Mouse (Mus musculus): ENCODE data around the gene Suclg2. TPM values are rescaled to one million over a fixed set of nuclear protein-coding genes. Genes with fewer than 3 reads are reported as not detected.
"Not testable (repeated sequence)": the region's sequence is repeated elsewhere in the genome, so short reads cannot be mapped to it uniquely, and the experiment has no call there.

The Suclg2 gene
- polyA plus RNA-seq, 2 experiments, result 21.1 to 33.8 TPM

DNA sequence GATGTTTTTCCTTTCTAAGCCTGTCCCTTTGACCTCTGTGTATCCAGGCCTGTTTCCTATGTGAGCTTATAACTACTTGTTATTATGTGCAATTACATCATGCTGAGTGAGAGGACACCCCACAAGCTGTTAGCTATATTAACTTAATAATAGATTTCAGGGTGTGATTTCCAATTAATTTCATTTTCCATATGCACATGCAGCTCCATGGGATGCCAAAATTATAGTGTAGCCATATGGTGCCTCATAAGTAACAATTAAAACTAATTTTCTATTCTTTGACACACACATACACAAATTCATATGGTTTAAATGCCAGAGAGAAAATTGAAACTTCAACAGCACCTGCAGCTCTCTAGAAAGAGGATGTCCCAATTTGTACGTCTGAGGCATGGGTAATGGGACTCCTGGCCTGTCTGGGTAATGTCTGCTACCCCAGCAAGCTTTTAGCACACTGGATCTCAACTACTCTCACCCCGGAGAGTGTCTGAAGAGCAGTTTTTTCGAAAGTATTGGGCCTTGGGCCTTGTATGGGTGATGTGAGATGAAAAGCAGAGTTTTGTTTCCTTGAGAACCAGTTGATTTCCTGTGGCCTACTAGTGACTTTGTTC lies 106.1 kb downstream of the Suclg2 start:
- WGBS (ENCODE audit: insufficient replicate concordance), result 64% methylated on average over 3 of the region's 3 CpGs

DNA sequence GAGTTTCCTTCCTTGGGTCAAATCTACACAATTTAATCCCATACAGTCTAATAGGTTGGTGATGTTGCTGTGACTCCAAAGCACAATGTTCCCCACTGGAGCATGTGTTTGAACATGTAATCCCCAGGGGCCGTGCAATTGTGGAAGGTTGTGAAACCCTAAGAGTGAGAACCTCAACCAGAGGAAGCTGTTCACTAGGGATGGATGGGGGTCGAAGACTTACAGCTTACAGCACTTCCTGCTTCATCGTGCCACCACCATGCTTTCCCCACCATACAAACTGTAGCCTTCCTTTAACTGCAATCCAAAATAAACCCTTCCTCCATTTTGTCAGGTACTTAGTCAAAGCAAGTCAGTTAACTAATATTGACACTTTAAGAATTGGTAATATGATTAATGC lies 107.5 kb downstream of the Suclg2 start:
- no peak for ATAC-seq (ENCODE audit: insufficient read depth)
- TF ChIP-seq CTCF (IDR thresholded peaks at IDR 0.05; ENCODE audit: low read depth) (no peak), EP300 (IDR thresholded peaks at IDR 0.05; ENCODE audit: low read depth) (no peak)
- no peak for DNase-seq (ENCODE audit: low read depth in 3 of 3, low spot score in 3 of 3)
- H3K27ac ChIP-seq, result no peak overlapping the region
- no peaks in the 10 kb centered on the region for H3K36me3 ChIP-seq (replicated peaks; ENCODE audit: control insufficient read depth, insufficient read depth, low read depth)
- H3K9me3 ChIP-seq (ENCODE audit: control insufficient read depth, low read length), result no peaks in the 10 kb centered on the region
- no peak overlapping the region for H3K4me2 ChIP-seq (ENCODE audit: low read depth)
- H3K4me3 ChIP-seq (ENCODE audit: insufficient read depth in 1 of 2, low read depth in 2 of 2, low read length in 2 of 2), result no peak overlapping the region
- H3K9ac ChIP-seq (replicated peaks), result no peak overlapping the region
- H3K4me1 ChIP-seq (replicated peaks; ENCODE audit: control insufficient read depth in 2 of 2, insufficient read depth in 2 of 2, low read length in 1 of 2), result peaks cover 0 to 10% of the 10 kb centered on the region in 2 experiments; a peak in 2 of 4 replicates
- WGBS (ENCODE audit: insufficient replicate concordance), result 31% methylated on average over 3 of the region's 3 CpGs
- H3K27me3 ChIP-seq (ENCODE audit: control insufficient read depth, insufficient read depth, low read length), result no peaks in the 10 kb centered on the region

More for the DNA sequence above, 106.1 kb downstream of the Suclg2 start:
- Histone ChIP-seq H3K27ac (no peak overlapping the region), H3K4me1 (replicated peaks; ENCODE audit: control insufficient read depth in 2 of 2, insufficient read depth in 2 of 2, low read length in 1 of 2) (peaks cover 0 to 8% of the 10 kb centered on the region in 2 experiments; a peak in 1 of 4 replicates), H3K36me3 (replicated peaks; ENCODE audit: control insufficient read depth, insufficient read depth, low read depth) (no peaks in the 10 kb centered on the region), H3K9ac (replicated peaks) (no peak overlapping the region), H3K4me2 (ENCODE audit: low read depth) (no peak overlapping the region), H3K9me3 (ENCODE audit: control insufficient read depth, low read length) (no peaks in the 10 kb centered on the region), H3K4me3 (ENCODE audit: insufficient read depth in 1 of 2, low read depth in 2 of 2, low read length in 2 of 2) (no peak overlapping the region), H3K27me3 (ENCODE audit: control insufficient read depth, insufficient read depth, low read length) (no peaks in the 10 kb centered on the region)
- no peak for TF ChIP-seq EP300 (IDR thresholded peaks at IDR 0.05; ENCODE audit: low read depth)
- no peak for TF ChIP-seq CTCF (IDR thresholded peaks at IDR 0.05; ENCODE audit: low read depth)
- no peak for DNase-seq (ENCODE audit: low read depth in 3 of 3, low spot score in 3 of 3)
- ATAC-seq (ENCODE audit: insufficient read depth), result no peak

DNA sequence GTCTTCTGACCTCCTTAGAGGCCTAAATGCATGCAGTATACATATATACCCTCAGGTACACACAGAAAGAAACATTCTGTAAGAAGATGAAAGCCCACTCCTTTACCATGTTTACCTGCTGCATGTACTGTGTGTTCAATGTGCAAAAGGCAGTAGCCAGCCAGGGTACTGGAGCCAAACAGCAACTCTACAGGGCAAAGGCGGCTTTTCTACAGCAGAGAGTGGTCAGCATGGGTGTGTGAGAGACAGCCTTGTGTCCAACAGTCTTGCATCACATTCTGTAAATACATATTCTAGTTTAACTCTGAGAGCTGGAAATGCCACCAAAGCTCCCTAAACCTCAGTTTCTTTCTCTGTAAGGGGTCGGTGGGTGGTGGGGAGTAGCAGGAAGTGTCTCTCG lies 110.5 kb downstream of the Suclg2 start:
- no peak overlapping the region for H3K27ac ChIP-seq
- H3K4me2 ChIP-seq (ENCODE audit: low read depth), result no peak overlapping the region
- DNase-seq (ENCODE audit: low read depth in 3 of 3, low spot score in 3 of 3) (no peak), ATAC-seq (ENCODE audit: insufficient read depth) (0 out of 2 replicates have a peak, but pooled peaks have one; percentile 37)
- H3K9me3 ChIP-seq (ENCODE audit: control insufficient read depth, low read length), result no peaks in the 10 kb centered on the region
- H3K4me1 ChIP-seq (replicated peaks; ENCODE audit: control insufficient read depth in 2 of 2, insufficient read depth in 2 of 2, low read length in 1 of 2), result peaks cover 0 to 10% of the 10 kb centered on the region in 2 experiments; a peak in 2 of 4 replicates
- no peaks in the 10 kb centered on the region for H3K36me3 ChIP-seq (replicated peaks; ENCODE audit: control insufficient read depth, insufficient read depth, low read depth)
- no peak overlapping the region for H3K9ac ChIP-seq (replicated peaks)
- 60% methylated on average over 3 of the region's 3 CpGs for WGBS (ENCODE audit: insufficient replicate concordance)
- H3K4me3 ChIP-seq (ENCODE audit: insufficient read depth in 1 of 2, low read depth in 2 of 2, low read length in 2 of 2), result no peak overlapping the region
- H3K27me3 ChIP-seq (ENCODE audit: control insufficient read depth, insufficient read depth, low read length), result no peaks in the 10 kb centered on the region
- TF ChIP-seq CTCF (IDR thresholded peaks at IDR 0.05; ENCODE audit: low read depth) (no peak), EP300 (IDR thresholded peaks at IDR 0.05; ENCODE audit: low read depth) (no peak)

DNA sequence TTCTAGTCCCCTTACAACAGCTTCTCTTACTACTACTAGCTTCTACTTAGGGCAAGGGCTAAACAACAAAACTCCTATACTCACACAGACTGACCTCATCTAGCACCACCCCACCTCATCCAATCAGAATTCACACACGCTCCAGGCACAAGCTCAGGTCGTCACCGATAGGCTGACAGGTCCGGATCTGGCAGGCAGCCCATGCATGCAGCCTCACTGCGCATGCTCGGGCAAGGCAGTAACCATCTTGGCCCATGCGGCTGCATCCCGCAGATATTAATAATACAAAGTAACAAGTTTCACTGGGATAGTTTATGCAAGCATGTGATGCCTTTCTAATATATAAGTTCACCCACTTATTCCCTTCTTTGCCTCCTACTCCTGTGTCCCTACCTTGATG lies 117.9 kb downstream of the Suclg2 start:
- WGBS (ENCODE audit: insufficient replicate concordance), result 83% methylated on average over 8 of the region's 8 CpGs
- not testable (repeated sequence) for H3K9ac ChIP-seq (replicated peaks); H3K4me3 ChIP-seq (ENCODE audit: insufficient read depth in 1 of 2, low read depth in 2 of 2, low read length in 2 of 2); ATAC-seq (ENCODE audit: insufficient read depth); H3K9me3 ChIP-seq (ENCODE audit: control insufficient read depth, low read length); H3K27me3 ChIP-seq (ENCODE audit: control insufficient read depth, insufficient read depth, low read length); H3K36me3 ChIP-seq (replicated peaks; ENCODE audit: control insufficient read depth, insufficient read depth, low read depth); H3K4me2 ChIP-seq (ENCODE audit: low read depth); DNase-seq (ENCODE audit: low read depth in 3 of 3, low spot score in 3 of 3); H3K27ac ChIP-seq; H3K4me1 ChIP-seq (replicated peaks; ENCODE audit: control insufficient read depth in 2 of 2, insufficient read depth in 2 of 2, low read length in 1 of 2)

DNA sequence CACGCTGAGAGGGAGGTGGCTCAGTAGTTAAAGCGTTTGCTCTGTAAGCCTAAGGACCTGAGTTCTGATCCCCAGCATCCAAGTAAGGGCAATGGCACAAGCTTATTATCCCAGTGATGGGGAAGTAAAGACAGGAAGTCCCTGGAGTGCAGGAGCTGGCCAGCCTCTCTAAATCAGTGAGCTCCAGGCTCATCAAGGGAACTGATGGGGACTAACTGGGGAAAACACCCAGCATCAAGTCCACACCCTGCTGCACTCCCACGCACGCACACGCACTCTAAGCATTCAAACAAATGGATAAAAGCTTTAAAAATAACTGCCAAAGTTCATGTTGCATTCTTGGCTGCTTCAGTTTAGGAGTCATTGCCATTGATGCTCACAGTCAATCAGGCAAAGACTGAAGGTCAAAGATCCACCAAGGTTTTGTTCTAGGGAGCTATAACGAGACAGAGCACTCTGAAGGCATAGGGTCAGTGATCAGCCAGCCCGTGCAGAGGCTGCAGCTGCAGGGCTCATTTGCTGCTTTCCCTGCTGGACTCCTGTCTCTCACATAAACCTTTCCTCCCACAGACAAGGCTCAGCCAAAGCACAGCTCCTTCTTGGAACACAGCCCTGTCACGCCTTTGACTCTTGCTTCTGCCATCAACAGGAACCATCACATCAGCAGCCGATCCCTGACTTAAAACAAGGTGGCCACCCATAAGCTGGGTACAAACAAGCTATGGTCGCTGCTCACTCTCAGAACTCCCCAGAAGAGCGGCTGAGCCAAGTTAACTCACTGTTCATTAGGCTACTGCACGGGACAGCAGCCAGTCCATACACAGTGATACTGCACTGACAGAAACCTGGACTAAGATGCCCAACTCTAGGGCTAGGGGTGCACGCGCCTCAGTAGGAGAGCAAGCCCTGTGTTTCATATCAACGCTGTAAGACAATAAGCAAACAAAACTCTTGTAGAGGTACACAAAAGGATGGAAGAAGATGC lies 121.5 kb downstream of the Suclg2 start:
- Histone ChIP-seq H3K36me3 (replicated peaks; ENCODE audit: control insufficient read depth, insufficient read depth, low read depth) (no peaks in the 10 kb centered on the region; the same call in 1 of the 2 replicates), H3K4me1 (replicated peaks; ENCODE audit: control insufficient read depth in 2 of 2, insufficient read depth in 2 of 2, low read length in 1 of 2) (peaks cover 0 to 3% of the 10 kb centered on the region in 2 experiments; a peak in 1 of 4 replicates), H3K27me3 (ENCODE audit: control insufficient read depth, insufficient read depth, low read length) (no peaks in the 10 kb centered on the region), H3K4me2 (ENCODE audit: low read depth) (no peak overlapping the region), H3K9ac (replicated peaks) (no peak overlapping the region), H3K4me3 (ENCODE audit: insufficient read depth in 1 of 2, low read depth in 2 of 2, low read length in 2 of 2) (no peak overlapping the region), H3K27ac (no peak overlapping the region), H3K9me3 (ENCODE audit: control insufficient read depth, low read length) (no peaks in the 10 kb centered on the region)
- ATAC-seq (ENCODE audit: insufficient read depth) (no peak), DNase-seq (ENCODE audit: low read depth in 3 of 3, low spot score in 3 of 3) (no peak)
- 73% methylated on average over 15 of the region's 15 CpGs for WGBS (ENCODE audit: insufficient replicate concordance)
- TF ChIP-seq CTCF (IDR thresholded peaks at IDR 0.05; ENCODE audit: low read depth) (no peak), EP300 (IDR thresholded peaks at IDR 0.05; ENCODE audit: low read depth) (no peak)

All from liver, embryonic 14.5 days (tissue).